Mouse (Mus musculus) heart, postnatal 0 days (tissue): ENCODE measurements around the gene Sel1l3.

ENCODE experiments used
- CTCF ChIP-seq: IDR thresholded peaks from 2 replicates; pipeline ENCODE4 v1.5.1; 2016; ENCODE audit warnings: antibody characterized with exemption, control low read depth, low read depth
- EP300 ChIP-seq: IDR thresholded peaks from 2 replicates; pipeline ENCODE4 v1.6.1; 2016; ENCODE audit warnings: antibody characterized with exemption, low read depth

GRCm38 (mm10) chr5:53171611-53172255, 42.0 kb downstream of the Sel1l3 start:
- TF ChIP-seq CTCF (no peak), EP300 (no peak)
